Mouse (Mus musculus) left cerebral cortex, adult 18-20 months (tissue): Measurements from ENCODE around the gene Ccn2. TPM values are rescaled to one million over a fixed set of nuclear protein-coding genes. Genes with fewer than 3 reads are reported as not detected.

Experiments used
- DNase-seq, 2 experiments: peaks; one replicate each; pipeline ENCODE4 v3.0.0; 2021 to 2022; ENCODE audit warnings: low spot score in 2 of 2, mixed read lengths in 1 of 2
- long read RNA-seq, 2 experiments: library from polyadenylated mRNA; stranded (forward); transcript quantifications; one replicate each; pipeline ENCODE4 v2.0.0; 2021
- total RNA-seq, 2 experiments: library from RNA; stranded (reverse); gene quantifications; 2 replicates each; pipeline ENCODE4 v1.2.3; 2021

The Ccn2 gene
- 10 to 100 TPM; 30.6 to 36.4 TPM for total RNA-seq
- long read RNA-seq, experiment 1, transcript Ccn2-201 (5 exons, 2,398 nt), result major isoform, 21 of 26 reads
- long read RNA-seq, experiment 1, partial matches to known transcripts, result 5 of 26 reads
- long read RNA-seq, experiment 1, other reads (novel, unspliced or antisense), result 0 of 26 reads
- long read RNA-seq, experiment 2, transcript Ccn2-201 (5 exons, 2,398 nt), result major isoform, 12 of 15 reads
- long read RNA-seq, experiment 2, partial matches to known transcripts, result 2 of 15 reads
- long read RNA-seq, experiment 2, other reads (novel, unspliced or antisense), result 1 of 15 reads

DNA sequence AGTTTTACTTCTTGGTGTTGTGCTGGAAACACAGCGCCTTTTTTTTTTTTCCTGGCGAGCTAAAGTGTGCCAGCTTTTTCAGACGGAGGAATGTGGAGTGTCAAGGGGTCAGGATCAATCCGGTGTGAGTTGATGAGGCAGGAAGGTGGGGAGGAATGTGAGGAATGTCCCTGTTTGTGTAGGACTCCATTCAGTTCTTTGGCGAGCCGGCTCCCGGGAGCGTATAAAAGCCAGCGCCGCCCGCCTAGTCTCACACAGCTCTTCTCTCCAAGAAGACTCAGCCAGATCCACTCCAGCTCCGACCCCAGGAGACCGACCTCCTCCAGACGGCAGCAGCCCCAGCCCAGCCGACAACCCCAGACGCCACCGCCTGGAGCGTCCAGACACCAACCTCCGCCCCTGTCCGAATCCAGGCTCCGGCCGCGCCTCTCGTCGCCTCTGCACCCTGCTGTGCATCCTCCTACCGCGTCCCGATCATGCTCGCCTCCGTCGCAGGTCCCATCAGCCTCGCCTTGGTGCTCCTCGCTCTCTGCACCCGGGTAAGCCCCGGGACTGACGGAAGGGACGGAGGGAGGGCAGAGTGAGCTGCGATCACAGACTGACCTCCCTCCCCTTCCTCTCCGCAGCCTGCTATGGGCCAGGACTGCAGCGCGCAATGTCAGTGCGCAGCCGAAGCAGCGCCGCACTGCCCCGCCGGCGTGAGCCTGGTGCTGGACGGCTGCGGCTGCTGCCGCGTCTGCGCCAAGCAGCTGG is at the start of gene Ccn2:
Ccn2 (plus strand) TSS at position 193 of the 753 bp plus-strand sequence.
- DNase-seq, result peak; percentile 24 to 49

DNA sequence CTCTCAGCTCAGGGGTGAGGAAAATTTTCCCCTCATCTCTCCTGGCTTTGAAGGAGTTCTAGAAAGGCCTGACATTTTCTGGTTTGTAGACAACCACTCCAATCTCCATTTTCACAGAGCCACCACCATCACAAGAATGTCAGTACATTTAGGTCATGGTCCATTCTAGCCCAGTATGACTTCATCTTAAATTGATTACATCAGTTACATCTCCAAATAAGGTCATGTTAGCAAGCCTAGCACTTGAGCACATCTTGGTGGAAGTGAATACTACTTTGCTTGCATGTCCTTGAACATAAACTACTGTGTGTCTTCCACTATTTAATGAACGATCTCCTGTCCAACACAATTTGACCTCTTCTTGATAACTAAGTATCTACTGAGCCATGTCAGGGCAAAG is 42.4 kb upstream of the Ccn2 start:
- DNase-seq, result no peak

DNA sequence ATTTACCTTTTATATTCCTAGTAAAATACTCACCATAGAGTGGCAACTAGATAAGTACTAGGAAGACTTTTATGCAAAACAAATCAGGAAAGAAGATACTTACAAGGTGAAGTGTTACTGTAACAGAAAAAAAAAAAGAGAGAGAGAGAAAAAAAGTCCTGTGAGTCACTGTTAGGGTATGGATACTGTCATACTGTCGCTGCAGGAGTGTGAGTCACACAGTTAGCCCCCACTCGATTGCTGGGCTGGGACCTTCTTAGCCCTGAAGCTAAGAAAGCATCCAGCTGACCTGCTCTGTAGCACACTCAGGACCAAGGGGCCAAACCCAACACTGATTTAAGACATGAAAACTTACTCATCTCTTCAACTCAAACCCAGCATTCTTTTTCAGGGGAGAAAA is 41.2 kb upstream of the Ccn2 start:
- no peak for DNase-seq

DNA sequence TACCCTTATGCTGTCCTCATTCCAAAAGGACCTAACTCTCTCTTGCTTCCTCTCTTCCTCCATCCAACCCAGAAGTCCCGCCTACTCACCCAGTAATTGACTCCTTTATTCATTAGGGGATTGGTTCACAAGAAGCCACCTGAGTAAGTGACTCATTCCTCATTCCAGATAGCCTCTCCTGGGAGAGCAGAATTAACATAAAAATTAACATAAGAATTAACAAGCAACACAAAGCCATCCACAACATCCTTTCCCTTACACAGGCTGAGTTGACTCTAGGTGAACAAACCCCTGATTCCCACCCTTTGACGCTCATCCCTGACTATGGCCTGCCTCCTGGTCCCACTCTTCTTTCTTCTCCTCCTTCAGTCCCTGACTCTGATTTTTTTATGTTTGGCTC is 36.9 kb upstream of the Ccn2 start:
- DNase-seq, result no peak

DNA sequence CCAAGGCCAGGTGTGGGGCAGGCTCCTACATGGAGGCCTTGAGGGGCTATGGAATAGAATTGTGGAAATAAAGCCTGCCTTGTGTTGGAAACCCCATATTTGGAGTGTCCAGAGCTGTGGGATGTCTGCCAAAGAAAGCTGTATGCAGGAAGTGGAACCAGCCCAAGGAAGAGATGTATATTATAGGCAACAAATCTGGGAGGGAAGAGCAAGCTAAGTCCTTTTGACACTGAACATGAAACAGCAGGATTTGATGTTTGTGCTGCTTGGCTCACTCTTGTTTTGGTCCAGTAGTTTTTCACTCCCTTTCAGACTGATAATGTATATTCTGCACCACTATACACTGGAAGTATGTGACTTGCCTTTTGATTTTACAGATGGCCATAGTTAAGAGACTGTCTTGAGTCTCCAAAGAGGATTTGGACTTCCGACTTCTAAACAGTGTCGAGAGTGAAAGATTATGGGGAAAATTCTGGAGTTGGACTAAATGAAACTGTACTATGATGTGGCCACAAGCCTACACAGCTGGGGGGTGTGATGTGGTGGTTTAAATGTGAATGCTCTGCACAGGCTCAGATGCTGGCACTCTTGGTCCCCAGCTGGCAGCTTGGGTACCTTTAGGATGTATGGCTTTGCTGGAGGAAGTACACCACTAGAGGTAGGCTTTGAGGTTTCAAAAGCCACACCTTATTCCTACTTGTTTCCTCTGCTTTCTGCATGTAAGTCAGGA is 25.4 kb upstream of the Ccn2 start:
- DNase-seq, result no peak

DNA sequence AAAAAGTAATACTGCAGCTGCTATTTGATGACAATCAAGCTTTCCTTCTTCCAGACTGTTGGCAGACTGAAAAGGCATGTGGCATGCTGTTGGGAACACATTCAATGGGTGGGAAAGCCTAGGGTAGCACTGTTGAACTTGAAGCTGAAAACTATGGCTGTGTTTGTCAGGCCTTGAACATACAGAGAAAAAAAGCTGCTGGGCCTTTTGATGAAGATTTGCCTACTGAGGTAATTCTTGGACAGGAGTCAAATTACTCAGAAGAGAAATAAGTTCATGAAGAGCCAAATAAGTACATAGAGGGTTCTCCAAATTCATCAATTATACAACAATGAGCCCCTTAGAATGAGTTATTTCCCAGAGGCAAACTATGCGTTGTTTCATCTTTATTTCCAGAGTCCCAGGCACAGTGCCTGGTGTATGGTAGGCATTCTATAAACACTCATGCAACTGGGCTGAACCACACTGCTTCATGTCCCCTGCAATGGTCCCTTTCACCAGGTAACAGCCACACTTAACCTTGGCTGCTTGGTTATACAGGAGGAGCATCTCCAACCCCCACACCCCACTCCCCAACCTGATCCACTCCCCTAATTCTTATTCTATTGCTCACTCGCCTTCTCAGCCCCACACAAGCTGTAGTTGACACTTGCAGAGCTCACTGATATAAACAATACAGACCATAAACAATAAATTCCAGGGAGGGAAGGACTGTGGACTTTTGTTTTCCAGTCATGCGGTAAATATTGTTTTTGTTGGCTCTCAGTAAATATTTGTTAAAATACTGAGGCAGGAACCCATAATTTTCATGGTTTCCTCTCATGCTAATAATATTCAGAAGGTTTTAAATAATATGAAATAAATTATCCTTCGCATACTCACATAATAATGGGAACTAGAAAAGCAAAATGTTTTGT is 22.9 kb upstream of the Ccn2 start:
- no peak for DNase-seq

DNA sequence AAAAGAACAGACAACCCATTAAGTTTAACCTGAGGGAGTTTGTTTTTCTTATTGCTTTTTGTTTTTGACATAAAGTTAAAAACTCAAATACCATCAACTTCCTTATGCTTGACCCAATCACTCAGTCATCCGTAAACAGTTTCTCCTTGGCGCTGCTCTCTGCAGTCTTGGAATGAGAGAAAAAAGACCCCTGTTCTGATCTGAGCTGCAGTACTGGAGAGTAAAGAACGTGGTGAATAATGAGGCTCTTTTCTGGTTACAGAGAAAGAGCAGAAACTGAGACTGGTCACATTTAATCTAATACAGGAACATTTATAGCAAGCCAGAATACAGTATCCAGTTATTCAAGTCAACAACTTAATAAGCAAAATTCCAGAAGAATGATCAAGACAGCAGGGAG is 21.8 kb upstream of the Ccn2 start:
- no peak for DNase-seq

DNA sequence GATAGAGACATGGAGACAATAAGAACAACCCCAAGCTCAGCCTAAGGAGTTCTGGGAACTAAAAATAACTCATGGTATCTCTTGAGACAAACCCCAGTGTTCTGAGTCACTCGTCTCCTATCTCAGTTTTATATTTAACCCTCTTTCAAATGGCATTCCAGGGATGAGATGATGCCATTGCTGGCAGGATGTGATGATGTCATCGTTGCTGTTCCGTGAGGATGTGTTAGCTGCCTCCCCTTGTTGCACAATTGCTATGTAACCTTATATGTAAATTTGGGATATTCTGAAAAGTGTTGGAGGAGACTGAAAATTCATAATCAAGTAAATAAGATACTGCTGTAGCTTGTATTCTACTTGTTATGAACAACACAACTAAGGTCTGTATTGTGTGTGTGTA is 14.2 kb upstream of the Ccn2 start:
- no peak for DNase-seq

DNA sequence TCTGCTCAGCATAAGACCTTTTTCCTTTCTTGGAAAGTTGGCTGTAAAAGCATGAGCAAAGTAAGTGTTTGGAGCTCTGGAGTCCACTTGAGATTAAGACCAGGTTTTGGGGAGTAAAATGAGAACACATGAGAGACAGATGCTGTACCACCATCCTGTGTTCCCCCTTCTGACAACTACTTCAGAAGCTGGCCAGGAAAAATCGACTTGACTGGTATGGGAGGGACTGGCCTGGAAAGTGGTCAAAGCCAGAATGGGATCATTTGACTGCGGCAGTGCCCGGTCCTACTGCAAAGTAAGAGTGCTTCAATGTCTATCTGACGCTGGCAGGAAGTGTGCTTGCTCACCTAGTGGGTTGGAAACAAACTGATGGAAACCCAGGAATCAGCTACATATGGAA is 6.4 kb upstream of the Ccn2 start:
- DNase-seq, result no peak

DNA sequence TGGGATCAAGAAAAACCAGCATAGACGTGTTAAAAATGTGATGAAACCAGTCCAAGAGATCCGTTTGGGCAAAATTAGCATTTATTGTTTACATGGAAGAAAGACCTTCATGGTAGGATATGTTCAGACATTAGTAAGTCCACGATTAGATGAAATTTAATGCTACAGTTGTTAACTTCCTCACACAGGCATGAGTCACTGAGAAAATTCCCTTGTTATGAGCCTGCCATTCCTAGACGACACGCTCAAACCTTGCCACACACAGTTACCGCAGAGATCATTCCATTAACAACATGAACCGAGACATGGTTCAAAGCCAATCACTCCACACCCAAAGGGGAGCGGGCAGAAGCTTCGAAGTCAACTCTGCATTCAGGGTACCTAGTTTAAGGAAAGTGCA is 6.0 kb upstream of the Ccn2 start:
- DNase-seq, result no peak

DNA sequence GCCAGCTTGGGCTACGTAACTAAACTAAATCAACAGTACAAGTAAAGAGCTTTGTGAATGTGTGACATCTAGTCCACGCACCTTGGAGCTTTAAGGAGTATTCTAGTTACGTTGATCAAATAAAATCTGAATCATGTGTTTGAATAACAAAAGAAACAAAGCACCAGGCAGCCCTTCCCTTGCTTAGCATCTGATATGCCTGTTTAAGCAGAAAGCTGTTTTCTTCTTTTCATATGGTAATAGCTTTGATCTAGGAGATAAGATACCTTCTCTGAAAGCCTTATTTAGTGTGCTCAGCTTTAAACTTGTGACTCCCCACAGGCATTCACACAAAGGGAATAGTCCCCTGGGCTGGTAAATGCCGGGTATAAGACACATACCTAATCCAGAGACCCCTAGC is 4.7 kb upstream of the Ccn2 start:
- no peak for DNase-seq

DNA sequence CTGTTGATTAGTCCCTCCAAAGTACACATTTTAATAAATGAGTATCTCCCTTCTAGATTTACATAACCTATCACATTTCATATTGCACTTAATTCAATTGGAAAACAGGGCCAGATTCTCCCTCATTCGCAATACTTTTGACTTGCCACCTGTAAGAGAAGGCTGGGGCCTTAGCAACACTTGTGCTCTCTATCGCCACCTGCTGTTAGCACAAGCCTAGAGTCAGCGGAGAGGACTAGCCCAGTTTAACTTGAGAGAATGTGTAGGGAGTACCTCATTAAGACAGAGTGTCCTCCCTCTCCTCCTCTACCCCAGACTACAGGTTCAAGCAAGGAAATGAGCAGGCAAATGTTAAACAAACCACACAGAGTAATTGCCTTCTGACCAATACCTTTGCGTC is 4.1 kb upstream of the Ccn2 start:
- DNase-seq, result peak; percentile 83 to 90

DNA sequence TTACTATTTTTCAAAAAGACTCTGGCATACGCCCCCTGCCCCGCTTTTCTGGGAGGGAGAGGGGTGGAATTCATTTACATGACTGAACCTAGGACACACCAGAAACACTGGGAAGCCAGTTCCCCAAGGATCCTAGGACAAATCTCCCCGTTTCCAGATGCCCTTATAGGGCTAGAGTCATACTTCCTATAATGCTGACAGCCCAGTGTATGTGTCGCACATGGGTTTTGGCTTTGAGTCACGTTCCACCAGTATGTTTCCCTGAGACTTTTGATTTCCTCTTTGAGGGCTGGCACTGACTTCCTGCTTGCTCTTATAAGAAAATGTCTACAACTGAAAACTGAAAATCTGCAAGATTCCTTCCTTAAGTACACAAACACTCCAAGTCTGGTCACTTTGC is 3.5 kb upstream of the Ccn2 start:
- DNase-seq, result no peak

DNA sequence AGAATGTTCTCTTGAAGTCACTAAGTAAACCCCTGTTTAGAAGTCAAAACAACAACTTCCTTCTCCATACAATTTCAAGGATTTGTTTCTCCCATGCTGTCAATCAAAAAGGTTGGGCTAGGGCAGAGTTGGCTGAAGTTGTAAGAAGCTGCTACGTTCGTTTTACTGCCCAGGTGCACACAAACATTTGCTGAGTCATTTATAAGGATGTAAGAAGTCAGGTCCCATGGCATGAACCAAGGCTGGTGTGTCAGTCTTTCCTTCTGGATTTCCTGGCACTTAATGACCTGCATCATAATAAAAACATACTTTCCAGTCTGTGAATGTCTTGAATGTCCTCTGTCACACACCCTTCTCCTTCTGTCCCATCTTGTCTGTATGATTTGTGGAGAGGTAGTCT is 2.9 kb upstream of the Ccn2 start:
- DNase-seq, result no peak

DNA sequence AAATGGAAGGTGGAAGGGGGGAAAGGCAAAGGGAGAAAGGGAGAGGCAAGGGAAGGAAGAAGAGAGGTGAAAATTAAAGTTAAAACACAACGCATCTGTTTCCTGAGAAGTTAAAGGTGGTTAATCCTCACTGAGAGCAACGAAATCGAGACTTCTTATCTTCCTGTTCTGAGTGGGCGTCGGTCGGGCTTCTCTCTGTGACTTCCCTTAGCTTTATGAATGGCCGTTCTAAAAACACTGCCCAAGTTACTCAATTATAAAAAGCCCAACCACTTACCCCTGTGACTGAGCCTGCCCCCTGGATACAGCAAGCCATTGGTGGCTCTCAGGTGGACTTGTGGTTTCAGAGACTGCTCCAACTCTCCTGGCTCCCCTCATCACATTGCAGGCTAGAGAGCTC is 2.3 kb upstream of the Ccn2 start:
- no peak for DNase-seq

DNA sequence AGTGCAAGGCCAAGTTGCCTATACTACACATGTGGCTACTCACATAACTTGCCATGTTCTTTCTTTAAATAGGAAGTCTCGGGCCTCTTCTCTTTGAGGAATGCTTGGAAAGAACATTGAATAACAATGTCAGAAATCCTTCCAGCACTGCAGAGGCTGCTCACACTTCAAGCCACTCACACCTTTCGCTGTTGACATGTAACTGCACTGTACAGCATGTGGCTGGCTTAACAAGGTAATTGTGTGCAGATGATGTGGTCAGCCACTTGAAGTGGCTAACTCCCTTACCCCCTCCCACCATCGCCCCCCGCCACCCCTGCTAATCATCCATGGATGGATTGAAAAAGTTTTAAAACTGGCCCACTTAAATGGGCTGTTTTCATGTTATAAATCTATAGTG is 1.7 kb upstream of the Ccn2 start:
- no peak for DNase-seq

DNA sequence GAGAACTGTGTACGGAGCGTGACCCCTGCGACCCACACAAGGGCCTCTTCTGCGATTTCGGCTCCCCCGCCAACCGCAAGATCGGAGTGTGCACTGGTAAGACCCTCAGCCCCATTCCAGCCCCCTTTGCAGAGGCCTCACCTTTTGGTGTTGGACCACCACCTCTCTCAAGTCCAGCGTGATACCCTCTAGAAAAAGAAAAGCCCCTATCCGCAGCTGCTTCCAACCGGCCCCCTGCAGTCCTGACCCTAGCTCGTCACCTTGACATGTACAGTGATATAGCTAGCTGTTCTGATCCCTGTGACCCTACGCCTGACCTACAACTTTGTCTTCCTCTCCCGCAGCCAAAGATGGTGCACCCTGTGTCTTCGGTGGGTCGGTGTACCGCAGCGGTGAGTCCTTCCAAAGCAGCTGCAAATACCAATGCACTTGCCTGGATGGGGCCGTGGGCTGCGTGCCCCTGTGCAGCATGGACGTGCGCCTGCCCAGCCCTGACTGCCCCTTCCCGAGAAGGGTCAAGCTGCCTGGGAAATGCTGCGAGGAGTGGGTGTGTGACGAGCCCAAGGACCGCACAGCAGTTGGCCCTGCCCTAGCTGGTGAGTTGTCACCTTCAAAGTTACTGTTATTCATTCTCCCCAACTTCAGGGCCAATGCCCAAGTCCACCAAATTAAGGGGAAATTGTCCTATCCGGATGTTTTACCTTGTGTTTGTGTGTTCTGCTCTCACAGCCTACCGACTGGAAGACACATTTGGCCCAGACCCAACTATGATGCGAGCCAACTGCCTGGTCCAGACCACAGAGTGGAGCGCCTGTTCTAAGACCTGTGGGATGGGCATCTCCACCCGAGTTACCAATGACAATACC is 994 bp downstream of the Ccn2 start:
- no peak for DNase-seq

DNA sequence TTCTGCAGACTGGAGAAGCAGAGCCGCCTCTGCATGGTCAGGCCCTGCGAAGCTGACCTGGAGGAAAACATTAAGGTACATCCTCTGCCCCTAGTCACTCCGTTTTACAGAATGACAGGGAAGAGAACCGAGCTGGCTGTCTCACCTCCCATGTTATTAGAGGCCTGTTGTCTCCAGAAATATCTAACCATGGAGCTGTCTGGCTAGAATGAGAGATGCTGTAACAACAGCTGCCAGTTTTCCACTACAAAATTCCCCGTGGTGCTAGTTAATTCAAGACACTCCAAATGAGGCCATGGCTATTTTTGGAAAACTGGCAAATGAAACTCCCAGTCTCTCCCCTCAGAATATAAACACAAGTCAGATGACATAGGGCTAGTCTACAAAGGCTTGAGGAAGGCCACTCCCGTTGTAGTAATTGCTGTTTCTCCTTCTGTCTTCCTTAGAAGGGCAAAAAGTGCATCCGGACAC is 1.7 kb downstream of the Ccn2 start:
- DNase-seq, result no peak

DNA sequence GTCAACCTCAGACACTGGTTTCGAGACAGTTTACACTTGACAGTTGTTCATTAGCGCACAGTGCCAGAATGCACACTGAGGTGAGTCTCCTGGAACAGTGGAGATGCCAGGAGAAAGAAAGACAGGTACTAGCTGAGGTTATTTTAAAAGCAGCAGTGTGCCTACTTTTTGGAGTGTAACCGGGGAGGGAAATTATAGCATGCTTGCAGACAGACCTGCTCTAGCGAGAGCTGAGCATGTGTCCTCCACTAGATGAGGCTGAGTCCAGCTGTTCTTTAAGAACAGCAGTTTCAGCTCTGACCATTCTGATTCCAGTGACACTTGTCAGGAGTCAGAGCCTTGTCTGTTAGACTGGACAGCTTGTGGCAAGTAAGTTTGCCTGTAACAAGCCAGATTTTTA is 2.5 kb downstream of the Ccn2 start:
- DNase-seq, result no peak

DNA sequence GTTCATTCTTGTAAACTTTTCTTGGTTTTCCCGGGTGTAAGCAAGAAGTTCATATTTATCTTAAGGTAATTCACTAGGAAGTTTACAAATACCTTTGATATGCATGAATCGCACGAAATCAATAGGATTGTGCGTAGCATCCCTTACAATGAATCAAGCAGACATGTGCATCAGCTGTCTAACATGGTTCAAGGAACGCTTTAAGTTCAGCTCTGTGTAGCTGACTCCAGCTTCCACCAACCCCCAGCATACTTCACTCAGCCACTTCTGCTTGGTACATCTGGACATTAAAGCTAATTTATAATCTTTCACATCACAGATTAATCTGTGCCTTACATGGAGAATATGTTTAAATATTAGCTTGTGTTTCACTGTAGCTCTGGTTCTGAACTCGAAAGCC is 3.5 kb downstream of the Ccn2 start:
- no peak for DNase-seq
